Mouse (Mus musculus): ENCODE measurements at regions not wholly inside any gene's neighbourhood (a gene's known extent, or its start where the extent isn't known, plus 50 kb on each side); places are given as distances from the start of the nearest gene placed in this dataset.

DNA sequence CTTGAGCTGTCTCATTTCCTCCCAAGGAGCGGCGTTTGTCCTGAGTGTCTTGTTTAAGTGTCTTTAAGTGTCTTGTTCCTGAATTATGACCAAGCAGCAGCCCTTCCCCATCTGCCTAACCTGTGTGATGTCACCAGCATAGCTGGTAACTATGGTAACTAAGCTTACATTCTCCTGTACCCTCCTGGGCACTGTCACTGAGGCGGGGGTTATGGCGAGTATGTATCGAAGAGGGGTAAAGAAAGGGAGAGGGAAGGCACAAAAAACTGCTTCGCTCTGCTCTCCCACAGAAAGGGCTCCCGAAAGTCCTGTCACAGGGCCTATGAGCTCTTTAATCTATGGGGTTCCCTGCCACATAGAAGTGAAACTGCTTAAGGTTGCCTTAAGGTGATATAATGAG, 89.6 kb downstream of the Ppp4r2 start:
- DNase-seq (ENCODE audit: low spot score in 2 of 2): no peak

DNA sequence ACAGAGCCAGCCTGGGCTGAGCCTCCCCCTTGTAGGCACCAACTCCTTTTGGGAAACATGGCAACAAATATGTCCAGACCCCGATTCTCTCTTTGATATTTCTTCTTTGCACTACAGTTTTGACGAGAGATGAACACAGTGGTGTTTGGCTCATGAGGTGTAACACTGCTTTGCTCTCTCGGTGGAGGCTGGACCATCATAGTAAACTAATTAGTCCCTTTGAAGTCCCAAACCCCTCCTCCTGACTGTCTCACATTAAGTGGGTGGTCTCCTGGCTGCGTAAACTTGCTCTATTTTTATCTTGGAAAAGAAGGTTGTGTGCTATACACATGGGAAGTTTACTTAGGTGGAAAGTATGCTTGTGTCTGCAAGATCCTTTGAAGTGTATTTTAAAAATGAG, 90.3 kb downstream of the Ppp4r2 start:
- no peak for DNase-seq (ENCODE audit: low spot score in 2 of 2)

DNA sequence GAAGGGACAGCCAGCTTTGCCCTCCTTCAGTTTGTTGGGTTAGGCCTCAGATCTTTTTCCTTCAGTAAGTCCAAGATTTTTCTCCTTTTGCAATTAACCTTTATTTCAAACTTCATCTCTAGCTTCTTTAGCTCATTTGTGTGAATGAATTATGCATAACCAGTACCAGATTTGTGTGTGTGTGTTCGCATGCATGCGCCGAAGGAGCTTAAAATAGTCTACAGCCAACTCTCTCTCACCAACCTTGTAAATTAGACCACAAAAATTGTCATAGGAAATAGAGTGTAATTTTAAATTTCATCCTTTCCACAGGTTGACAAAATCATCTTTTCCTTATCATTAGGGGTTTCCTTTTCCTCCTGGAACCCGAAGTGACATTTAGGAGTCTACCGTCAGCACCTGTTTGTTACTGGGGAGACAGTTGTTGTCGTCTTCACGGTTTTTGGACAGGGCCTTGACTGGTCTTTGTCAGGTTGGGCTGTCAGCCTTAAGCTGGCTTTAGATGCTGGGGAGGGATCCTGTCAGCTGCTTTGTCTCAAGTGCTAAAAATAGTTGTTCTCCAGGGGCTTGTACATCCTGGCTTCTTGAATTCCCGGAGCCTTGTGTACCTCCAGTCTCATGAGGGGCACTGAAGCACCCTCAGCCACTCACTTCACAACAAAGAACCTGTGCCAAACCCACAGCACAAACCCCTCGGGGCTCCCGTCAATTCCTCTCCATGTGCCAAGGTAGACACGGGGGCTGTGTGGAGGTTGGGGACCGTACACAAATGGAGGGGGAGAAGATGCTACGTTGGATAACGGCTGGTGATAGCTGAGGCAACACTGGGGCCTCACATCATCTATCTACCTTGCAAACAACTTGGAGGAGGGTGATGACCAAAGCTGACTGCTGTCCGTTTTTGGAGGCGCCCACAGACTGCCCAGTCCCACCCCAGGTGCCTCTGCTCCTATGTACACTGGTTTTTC, 95.7 kb downstream of the Ppp4r2 start:
- DNase-seq (ENCODE audit: low spot score in 2 of 2): peak in 1 of 2 experiments; percentile 23

DNA sequence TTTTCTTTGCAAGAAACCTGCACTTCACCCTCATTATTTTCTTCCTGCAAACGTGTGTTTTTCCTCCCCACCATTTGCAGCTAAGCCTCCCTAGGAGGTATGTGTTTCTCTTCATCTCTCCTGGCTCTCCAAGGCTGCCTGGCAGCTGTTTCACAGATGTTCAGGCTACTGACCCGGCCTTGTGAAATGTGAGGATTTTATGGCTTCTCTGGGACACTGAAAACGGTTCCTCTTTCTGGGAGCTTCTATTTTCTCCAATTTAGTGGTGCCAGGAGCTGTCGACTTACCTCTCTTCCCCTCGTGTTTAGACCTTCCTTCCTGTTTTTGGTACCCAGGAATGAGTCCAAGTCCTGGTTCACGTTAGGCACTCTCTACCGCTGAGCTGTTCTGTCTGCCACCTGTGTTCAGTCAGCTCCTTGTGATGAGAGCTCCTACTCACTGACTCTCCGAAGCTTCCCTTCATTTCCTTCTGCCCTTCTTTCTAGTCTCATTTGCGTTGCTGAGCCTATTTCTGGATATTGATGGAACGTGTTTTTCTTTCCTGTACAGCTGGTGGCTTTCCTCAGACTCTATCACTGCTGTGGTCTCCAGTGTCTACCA, 96.4 kb downstream of the Ppp4r2 start:
- peak in 1 of 2 experiments; percentile 17 for DNase-seq (ENCODE audit: low spot score in 2 of 2)

DNA sequence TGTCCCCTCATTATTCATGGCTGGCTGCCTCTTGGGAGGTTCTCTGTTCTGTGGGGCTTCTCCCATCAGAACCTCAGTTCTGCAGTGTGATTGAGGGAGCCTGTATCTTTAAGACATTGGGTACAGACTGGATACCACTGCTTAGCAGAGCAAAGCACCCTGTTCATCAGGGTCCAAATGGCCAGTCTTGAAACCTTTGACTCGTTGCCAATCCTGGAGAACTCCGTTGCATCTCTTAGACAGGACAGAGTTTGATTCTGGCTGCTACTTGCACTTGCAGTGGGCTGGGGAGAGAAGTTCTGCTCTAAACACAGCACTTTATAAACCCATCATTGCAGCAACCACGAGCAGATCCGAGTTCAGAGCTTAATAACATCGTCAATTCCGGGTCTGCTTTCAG, 97.3 kb downstream of the Ppp4r2 start:
- no peak for DNase-seq (ENCODE audit: low spot score in 2 of 2)

DNA sequence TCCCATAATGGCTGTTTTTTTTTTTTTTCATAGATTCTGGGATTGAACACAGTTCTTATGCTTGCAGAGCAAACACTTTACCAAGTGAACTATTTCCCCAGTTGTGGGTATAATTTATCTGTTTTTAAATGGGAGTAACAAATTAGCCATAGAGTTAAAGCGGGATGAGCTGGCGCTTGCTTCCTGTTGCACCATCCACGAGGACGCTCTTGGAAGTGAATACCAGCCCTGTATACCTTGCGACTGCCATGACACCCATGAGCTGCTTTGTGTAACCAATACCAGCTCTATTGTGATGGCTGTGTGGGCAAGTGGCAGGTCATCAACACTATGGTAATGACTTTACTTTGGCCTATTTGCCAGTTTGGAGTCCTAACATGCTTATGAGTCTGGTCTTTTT, 101.0 kb downstream of the Ppp4r2 start:
- DNase-seq (ENCODE audit: low spot score in 2 of 2): no peak

DNA sequence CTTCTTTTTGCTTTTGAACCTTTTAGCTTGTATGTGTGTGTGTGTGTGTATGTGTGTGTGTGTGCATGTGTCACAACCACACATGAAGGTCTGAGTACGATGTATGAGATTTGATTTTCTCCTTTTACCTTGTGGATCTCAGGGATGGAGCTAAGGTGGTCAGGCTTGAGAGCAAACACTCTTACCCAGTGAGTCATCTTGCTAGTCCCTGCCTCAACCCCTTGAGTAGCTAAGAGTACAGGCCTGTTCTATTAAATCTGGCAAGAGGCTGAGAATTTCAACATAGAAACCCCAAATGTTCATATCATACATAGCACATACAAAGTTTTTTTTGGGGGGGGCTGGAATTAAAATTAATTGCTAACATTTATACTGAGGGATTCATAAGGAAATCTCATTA, 104.4 kb downstream of the Ppp4r2 start:
- DNase-seq (ENCODE audit: low spot score in 2 of 2): no peak

DNA sequence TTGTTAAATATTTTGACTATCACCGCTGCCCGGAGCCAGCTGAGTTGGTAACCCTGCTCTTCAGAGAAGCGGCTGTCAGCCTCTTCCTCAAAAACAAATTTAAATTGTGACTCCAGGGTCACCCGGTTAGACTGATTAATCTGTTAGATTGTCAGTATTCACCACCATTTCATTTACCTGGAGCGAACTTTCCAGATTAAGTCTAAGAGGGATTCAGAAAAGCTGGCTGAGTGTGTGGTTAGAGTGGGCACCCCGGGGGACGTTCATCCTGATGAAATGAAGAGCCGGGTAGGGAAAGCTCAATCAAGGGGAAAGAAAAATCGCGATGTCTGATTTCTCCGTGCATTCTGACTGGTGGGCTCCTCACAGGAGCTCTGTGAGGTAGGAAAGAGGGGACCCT, 105.0 kb downstream of the Ppp4r2 start:
- DNase-seq (ENCODE audit: low spot score in 2 of 2): no peak

DNA sequence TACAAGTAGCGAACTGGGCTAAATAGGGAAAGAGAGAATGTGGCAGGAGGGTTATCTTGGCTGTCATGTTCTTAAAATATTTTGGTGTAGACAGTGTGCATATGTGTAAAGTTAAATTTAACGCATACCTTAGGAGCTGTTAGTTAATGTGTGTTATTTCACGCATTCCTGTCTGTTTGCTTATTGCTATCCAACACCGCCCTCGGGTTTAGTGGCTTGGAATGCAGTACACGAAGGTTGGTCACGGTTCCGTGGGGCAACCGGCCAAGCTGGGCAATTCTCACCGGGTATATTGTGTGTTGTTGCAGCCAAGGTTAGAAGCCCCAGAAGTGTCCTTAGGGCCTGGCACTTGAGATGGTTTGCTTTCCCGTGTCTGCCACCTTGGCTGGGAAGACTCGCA, 105.6 kb downstream of the Ppp4r2 start:
- DNase-seq (ENCODE audit: low spot score in 2 of 2): no peak

DNA sequence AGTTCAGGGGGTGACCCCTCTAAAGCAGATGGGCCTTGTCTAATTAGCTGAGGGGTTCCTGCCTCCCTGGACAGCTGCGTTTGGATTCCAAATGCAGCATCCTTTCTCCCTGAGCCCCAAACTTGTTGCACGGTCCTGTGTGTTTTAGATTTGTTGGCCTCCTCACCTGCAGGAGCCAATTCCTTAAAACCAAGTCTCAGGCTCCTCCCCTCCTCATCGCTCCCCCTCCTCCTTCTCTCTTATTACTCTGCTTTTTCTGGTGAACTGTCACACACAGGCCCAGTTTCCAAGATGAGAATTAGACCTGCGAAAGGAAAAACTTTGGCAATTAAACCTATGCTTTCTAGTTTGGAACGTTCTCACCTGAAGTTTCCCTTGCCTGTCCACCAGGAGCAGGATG, 106.3 kb downstream of the Ppp4r2 start:
- DNase-seq (ENCODE audit: low spot score in 2 of 2): no peak

DNA sequence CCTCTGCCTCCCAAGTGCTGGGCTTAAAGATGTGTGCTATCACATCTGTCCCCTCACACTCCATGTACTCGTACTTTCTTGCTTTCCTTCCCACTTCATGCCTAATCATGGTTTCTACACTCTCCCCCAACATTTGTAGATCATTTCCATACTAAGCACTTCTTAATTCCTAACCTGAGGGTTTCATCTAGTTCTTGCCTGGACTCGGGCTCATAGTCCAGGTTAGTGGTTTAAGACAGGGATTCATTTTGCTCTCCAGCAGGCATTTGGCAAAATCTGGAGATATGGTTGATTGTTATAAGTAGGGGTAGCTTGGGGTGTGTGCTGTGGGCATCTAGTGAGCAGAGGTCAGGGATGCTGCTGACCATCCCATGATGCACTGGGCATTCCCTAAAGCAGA, 108.3 kb downstream of the Ppp4r2 start:
- DNase-seq (ENCODE audit: low spot score in 2 of 2): no peak

DNA sequence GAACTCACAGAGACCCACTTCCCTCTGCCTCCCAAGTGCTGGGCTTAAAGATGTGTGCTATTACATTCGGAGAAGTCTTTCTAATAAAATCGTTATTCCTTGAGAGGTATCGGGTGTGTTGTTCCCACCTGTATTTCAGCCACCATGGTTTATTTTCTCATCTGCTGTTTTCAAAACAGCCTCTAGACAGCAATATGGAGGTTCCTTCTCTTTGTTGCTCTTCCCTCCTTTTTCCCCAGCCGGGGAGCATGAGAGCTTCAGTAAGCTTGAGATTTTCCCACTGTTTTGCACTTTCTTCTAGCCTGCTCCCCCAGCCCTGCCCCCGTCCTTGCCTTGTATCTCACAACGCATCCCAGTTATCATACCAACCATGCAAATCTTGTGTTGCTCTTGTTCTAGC, 109.5 kb downstream of the Ppp4r2 start:
- no peak for DNase-seq (ENCODE audit: low spot score in 2 of 2)

DNA sequence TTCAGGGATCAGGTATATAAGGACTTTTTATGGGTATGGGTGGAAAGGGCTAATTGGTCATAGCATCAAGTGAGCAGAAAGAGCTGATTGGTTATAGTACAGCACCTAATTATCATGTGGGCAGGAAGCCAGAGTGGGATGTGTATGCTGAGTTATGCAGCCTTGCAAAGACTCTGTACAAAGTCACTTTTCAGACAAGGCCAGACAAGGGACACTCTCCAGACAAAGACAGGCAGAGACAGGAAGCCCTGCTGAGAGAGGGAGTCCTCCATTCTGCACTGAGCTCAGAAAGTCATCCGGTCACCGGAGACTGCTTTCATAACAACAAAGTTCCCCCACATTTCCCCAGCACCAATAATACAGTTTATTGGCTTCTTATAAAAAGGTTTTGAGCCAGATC, 112.4 kb downstream of the Ppp4r2 start:
- DNase-seq (ENCODE audit: low spot score in 2 of 2): no peak

DNA sequence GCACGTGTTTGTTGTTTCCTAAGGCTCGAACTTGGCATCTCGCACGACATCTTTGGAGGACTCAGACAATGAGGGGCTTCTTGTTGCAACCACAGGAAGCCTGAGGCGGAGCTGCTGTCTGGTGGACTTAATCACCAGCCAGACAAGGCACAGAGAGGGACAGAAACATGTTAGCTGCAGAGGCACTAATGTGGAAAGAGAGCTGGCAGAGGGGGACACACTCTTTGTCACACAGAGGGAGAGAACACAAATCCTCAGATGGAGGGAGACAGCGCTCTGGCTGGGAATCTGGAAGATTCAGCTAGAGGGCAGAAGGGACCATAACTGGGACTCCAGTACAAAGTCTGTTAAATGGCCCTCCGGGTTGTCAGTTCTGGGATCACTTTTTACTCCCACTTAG, 114.9 kb downstream of the Ppp4r2 start:
- DNase-seq (ENCODE audit: low spot score in 2 of 2): no peak

DNA sequence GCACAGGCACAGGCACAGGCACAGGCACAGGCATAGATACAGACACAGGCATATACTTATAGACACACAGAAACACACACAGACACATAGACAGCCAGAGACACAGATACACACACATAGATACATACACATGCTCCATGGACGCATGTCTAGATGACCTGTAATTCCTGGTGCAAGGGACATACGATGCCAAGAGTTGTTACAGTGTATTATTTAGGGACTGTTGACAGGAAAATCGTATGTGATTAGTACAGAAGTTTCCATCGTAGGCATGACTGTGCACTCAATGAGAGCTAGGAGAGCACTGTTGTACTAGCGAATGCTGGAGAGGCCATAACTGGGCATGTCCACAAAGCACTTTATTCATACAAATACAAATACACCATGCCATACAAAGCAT, 118.2 kb downstream of the Ppp4r2 start:
- DNase-seq (ENCODE audit: low spot score in 2 of 2): no peak

DNA sequence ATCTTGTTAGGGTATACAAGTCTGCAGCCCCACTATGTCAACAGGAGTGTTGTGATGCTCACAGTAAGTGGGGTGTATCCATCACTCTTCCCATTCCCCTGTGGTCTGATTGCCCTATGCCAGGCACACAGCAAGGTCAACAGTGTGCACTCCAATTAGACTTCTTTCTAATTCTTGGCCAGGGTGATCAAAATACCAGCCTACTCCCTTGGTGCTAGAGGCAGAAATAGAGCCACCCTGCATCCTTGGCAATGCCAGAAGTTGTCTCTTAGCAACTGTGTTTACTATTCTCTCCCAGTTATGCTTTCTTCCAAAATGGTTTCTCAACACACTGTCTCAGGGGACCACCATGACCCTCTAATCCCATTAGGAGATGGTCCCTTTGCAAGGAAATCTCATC, 119.0 kb downstream of the Ppp4r2 start:
- DNase-seq (ENCODE audit: low spot score in 2 of 2): peak in 1 of 2 experiments; percentile 46

DNA sequence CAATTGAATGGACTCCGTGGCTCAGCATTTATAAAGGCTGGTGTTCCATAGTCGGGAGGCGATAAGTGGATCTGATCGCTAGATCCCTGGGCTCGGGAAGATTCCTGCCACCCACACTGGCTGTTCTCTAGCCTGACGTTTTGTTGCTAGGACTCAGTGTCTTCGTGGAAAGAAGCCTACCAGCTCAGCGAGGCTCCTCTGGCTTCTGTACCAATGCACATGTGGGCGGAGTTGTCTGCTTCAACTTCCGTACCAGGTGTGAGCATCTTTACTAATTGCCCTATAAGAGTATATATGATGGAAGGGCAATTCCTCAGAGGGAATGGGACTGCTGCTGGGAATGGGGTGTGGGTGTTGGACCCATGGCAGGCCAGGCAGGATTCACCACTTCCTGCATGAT, 121.1 kb downstream of the Ppp4r2 start:
- no peak for DNase-seq (ENCODE audit: low spot score in 2 of 2)

DNA sequence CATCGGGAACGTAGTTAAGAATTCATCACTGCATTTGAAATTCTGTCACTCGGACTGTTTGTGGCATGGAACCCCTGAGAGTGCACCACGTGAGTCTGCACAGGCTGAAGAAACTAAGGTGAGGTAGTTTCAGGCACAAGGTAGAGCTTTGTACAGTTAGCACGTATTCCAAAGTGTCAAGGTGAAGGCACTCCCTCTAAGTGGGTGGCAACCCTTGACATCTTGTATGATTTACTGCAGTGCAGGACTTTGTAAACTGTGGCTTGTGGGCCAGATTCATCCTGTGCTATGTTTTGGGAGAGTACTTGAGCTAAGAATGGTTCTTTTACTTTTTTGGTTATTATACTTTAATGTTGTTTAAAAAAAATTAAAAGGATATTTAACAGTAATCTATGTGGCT, 133.1 kb downstream of the Ppp4r2 start:
- DNase-seq (ENCODE audit: low spot score in 2 of 2): no peak

DNA sequence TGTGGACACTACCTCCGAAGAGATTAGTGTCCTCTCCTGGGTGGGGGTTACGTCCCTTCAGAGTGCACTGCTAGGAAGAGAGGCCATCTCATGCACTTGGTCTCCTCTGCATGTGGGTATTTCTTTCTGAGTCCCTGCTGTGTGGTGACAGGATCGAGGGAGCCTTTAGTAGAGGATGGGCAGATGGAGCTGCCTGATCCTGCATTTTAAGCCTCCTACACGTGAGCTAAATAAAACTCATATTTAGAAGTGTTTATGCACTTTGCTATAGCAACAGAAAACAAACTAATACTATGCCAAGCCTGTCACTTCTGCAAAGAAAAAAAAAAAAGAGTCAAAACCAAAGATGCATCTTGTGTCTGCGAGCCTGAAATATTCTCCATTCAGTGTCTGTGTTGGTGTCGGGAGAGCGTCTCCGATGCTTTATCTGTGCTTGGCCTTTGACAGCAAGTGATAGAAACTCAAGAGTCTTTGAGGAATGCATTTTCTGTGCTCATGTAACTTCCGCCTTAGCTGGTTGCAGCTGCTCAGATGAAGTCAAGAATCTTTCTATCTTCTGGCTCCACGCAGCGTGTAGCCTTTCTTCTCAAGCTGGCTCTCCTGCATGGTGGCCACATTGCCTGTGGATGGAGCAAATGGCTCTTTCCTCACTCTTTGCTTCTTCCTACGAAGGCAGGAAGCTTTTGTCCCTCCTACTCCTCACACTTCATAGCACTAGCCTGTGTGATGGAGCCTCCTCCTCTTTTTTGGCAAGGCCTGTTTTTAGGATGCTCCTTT, 134.8 kb downstream of the Ppp4r2 start:
- DNase-seq (ENCODE audit: low spot score in 2 of 2): peak; percentile 43 to 78

DNA sequence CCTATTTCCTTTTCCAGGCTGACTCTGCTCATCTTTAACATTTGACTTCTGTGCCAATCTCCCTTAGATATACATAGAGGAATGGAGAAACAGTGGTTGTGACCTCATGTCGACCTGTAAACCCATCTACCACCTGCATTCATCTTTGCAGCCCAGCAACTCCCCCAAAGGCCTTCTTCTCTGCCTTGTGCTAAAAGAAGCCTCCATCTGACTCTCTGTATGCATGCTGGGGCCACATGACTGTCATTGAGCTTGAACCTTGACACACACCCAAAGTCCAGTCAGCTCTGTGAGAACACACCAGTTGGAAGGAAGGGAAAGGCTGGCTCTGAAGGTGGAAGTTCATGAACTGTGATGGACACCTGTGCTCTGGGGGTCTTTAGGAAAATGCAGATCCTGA, 135.5 kb downstream of the Ppp4r2 start:
- DNase-seq (ENCODE audit: low spot score in 2 of 2): no peak

DNA sequence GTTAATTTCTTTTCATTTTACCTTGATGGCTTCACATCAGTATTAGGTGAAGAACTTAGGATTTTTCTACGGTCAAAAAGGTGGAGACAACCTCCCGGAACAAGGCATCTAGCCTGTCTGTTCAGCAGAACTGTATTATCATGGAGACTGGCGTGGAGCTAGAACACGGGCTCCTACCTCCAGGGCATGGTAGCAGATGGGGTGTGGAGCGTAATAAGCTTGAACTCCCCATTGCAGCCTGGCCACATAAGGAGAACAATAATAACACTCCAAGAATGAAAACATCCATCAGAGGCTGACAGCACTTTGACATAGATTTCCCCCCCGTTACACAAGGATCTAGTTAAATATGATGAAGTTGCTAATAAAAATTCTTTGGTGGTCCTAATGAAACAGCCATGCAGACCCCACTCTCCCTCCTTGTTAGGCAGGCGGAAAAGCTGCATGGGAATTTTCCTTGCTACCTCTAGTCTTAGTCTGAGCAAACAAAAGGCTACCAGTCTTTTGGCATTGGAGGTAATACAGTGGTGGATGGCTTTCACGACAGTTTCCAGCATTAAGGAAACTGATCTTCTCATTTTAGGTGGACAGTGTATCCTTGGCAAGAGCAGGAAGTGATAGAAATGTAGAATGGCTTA, 137.5 kb downstream of the Ppp4r2 start:
- DNase-seq (ENCODE audit: low spot score in 2 of 2): no peak
